Mouse (Mus musculus) erythroblast, embryonic 14.5 days (primary cell): ENCODE measurements around the gene Bmpr2.

Experiments used
- GATA1 ChIP-seq: IDR thresholded peaks from 2 replicates; pipeline ENCODE4 v1.6.1; 2012; ENCODE audit warnings: low read length, inconsistent platforms, mixed read lengths
- TAL1 ChIP-seq: IDR thresholded peaks from 3 replicates; pipeline ENCODE4 v1.6.1; 2012; ENCODE audit warnings: low read length, inconsistent platforms, mixed read lengths

DNA sequence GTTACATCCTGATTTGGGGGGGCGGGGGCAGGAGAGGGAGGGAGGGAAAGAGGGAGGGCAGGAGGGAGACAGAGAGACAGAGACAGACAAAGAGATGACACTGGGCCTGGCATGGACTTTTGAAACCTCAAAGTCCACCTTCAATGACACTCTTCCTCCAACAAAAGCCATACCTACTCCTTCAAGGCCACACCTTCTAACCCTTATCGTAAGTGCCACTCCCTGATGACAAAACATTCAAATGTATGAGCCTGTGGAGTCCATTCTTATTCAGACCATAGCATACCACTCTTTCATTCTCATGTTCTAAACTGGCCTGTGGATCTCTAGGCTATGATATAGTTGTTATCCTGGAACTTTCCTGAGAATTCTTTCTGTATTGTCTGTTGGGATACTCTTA lies 161.2 kb downstream of the Bmpr2 start:
- TF ChIP-seq GATA1 (no peak), TAL1 (no peak)
